Mouse (Mus musculus) lung, embryonic 16.5 days (tissue): ENCODE data around the gene Actr1a. TPM values are rescaled to one million over a fixed set of nuclear protein-coding genes. Genes with fewer than 3 reads are reported as not detected.

ENCODE experiments used
- ATAC-seq: fragments of 200-750 bp; cut with Nextera tagmentation; 2 replicates; pipeline ENCODE4 v1.8.0; 2017; ENCODE audit warnings: low read depth, mild to moderate bottlenecking, moderate library complexity
- H3K27ac ChIP-seq: fragments of 300-500 bp; sonication (generic); 2 replicates; pipeline ENCODE4 v1.5.1; 2014; ENCODE audit warnings: mild to moderate bottlenecking, control low read depth, low read length
- H3K27me3 ChIP-seq: fragments of 300-500 bp; sonication (generic); 2 replicates; pipeline ENCODE4 v1.6.1; 2014; ENCODE audit warnings: low read depth, low read length, mixed read lengths; ENCODE audit not compliant: control insufficient read depth, insufficient read depth
- H3K36me3 ChIP-seq: fragments of 300-500 bp; sonication (generic); 2 replicates; pipeline ENCODE4 v1.6.1; 2014; ENCODE audit warnings: low read length; ENCODE audit not compliant: control insufficient read depth, insufficient read depth
- H3K4me1 ChIP-seq: fragments of 300-500 bp; sonication (generic); replicated peaks from 2 replicates; pipeline ENCODE4 v1.6.1; 2014; ENCODE audit warnings: low read length, mixed read lengths; ENCODE audit not compliant: control insufficient read depth, insufficient read depth
- H3K4me2 ChIP-seq: fragments of 300-500 bp; sonication (generic); 2 replicates; pipeline ENCODE4 v1.6.1; 2014; ENCODE audit warnings: low read depth, low read length, control low read depth
- H3K4me3 ChIP-seq: fragments of 300-500 bp; sonication (generic); 2 replicates; pipeline ENCODE4 v1.5.1; 2014; ENCODE audit warnings: mild to moderate bottlenecking, low read length, control low read depth
- H3K9ac ChIP-seq: fragments of 300-500 bp; sonication (generic); 2 replicates; pipeline ENCODE4 v1.6.1; 2014; ENCODE audit warnings: low read length, control low read depth
- H3K9me3 ChIP-seq: fragments of 300-500 bp; sonication (generic); 2 replicates; pipeline ENCODE4 v1.6.1; 2016; ENCODE audit warnings: low read length; ENCODE audit not compliant: control insufficient read depth
- WGBS: fragments of 180-500 bp; shearing (Covaris S2); extraction: QIAGEN DNeasy Blood & Tissue Kit; methylation state at CpG from one replicate; pipeline ENCODE4 v1.1.7; 2014; 5-methylcytosine and 5-hydroxymethylcytosine counted together
- polyA plus RNA-seq: library from polyadenylated mRNA; unstranded; fragments of >200 nt; fragmentation: Nextera tagmentation; extraction: Ambion mirVana; gene quantifications from 2 replicates; pipeline ENCODE4 v1.2.1, GENCODE M21; 2015

The Actr1a gene
- 132 and 137 TPM in 2 replicates for polyA plus RNA-seq

GRCm38 (mm10) chr19:46395109-46396009 lies at the start of gene Actr1a:
TSS of gene Actr1a (minus strand) at chr19:46395748.
- under 1% methylated on average over 51 of the region's 51 CpGs for WGBS
- H3K36me3 ChIP-seq = peaks cover 3% of the 10 kb centered on the region; the same call in 1 of the 2 replicates
- peak within 1 kb of the TSS; percentile 78 for H3K9ac ChIP-seq
- ATAC-seq = peak; percentile 94
- H3K27ac ChIP-seq = peak within 1 kb of the TSS; percentile 68
- no peaks in the 10 kb centered on the region for H3K27me3 ChIP-seq
- peak within 1 kb of the TSS; percentile 77 for H3K4me3 ChIP-seq
- peak within 1 kb of the TSS; percentile 89 for H3K4me2 ChIP-seq
- H3K9me3 ChIP-seq = no peaks in the 10 kb centered on the region
- peaks cover 40% of the 10 kb centered on the region for H3K4me1 ChIP-seq

GRCm38 (mm10) chr19:46444209-46444608 lies 48.7 kb upstream of the Actr1a start:
- no peak overlapping the region for H3K9ac ChIP-seq
- no peak overlapping the region for H3K4me2 ChIP-seq
- no peak overlapping the region for H3K4me3 ChIP-seq
- H3K27ac ChIP-seq = no peak overlapping the region
- WGBS = 7% methylated on average over 6 of the region's 6 CpGs
- H3K9me3 ChIP-seq = no peaks in the 10 kb centered on the region
- peak; percentile 70 for ATAC-seq
- H3K27me3 ChIP-seq = no peaks in the 10 kb centered on the region
- peaks cover 18% of the 10 kb centered on the region for H3K4me1 ChIP-seq
- H3K36me3 ChIP-seq = no peaks in the 10 kb centered on the region

- 52% methylated on average over 6 of the region's 6 CpGs for whole genome bisulfite sequencing
- Histone ChIP-seq H3K27ac (peak overlapping the region; percentile 1; the same call in 1 of the 2 replicates), H3K4me3 (no peak overlapping the region), H3K9me3 (no peaks in the 10 kb centered on the region), H3K4me2 (no peak overlapping the region), H3K9ac (no peak overlapping the region), H3K4me1 (peaks cover 17% of the 10 kb centered on the region), H3K36me3 (no peaks in the 10 kb centered on the region), H3K27me3 (no peaks in the 10 kb centered on the region)
- ATAC-seq = no peak
These were observed 48.0 kb upstream of the Actr1a start for GRCm38 (mm10) chr19:46443509-46443908.

- no peak overlapping the region for H3K27ac ChIP-seq
These were observed 39.9 kb upstream of the Actr1a start for GRCm38 (mm10) chr19:46435492-46435891.

GRCm38 (mm10) chr19:46434591-46434990 lies 39.0 kb upstream of the Actr1a start:
- Histone ChIP-seq H3K4me3 (no peak overlapping the region), H3K9ac (no peak overlapping the region), H3K27ac (no peak overlapping the region), H3K27me3 (no peaks in the 10 kb centered on the region), H3K36me3 (no peaks in the 10 kb centered on the region; the same call in 1 of the 2 replicates), H3K4me2 (no peak overlapping the region), H3K4me1 (no peaks in the 10 kb centered on the region), H3K9me3 (no peaks in the 10 kb centered on the region)
- ATAC-seq = no peak
- 77% methylated on average over 9 of the region's 9 CpGs for WGBS

More at GRCm38 (mm10) chr19:46435492-46435891, 39.9 kb upstream of the Actr1a start:
- ATAC-seq = no peak
- H3K4me1 ChIP-seq = no peaks in the 10 kb centered on the region
- H3K9me3 ChIP-seq = no peaks in the 10 kb centered on the region
- no peaks in the 10 kb centered on the region for H3K27me3 ChIP-seq
- 17% methylated on average over 7 of the region's 7 CpGs for WGBS
- H3K4me2 ChIP-seq = no peak overlapping the region
- H3K9ac ChIP-seq = no peak overlapping the region
- no peaks in the 10 kb centered on the region; the same call in 1 of the 2 replicates for H3K36me3 ChIP-seq
- H3K4me3 ChIP-seq = no peak overlapping the region

GRCm38 (mm10) chr19:46434148-46434547 lies 38.6 kb upstream of the Actr1a start:
- Histone ChIP-seq H3K27me3 (no peaks in the 10 kb centered on the region), H3K4me1 (no peaks in the 10 kb centered on the region), H3K27ac (no peak overlapping the region), H3K4me3 (no peak overlapping the region), H3K9ac (no peak overlapping the region), H3K36me3 (no peaks in the 10 kb centered on the region; the same call in 1 of the 2 replicates), H3K4me2 (no peak overlapping the region), H3K9me3 (no peaks in the 10 kb centered on the region)
- ATAC-seq = no peak
- WGBS = 57% methylated on average over 9 of the region's 9 CpGs

- no peak overlapping the region for H3K27ac ChIP-seq
- ATAC-seq = no peak
- H3K9ac ChIP-seq = no peak overlapping the region
- H3K4me1 ChIP-seq = no peaks in the 10 kb centered on the region
- H3K4me2 ChIP-seq = no peak overlapping the region
- H3K36me3 ChIP-seq = no peaks in the 10 kb centered on the region; the same call in 1 of the 2 replicates
- no peaks in the 10 kb centered on the region for H3K9me3 ChIP-seq
- WGBS = 65% methylated on average over 7 of the region's 7 CpGs
- no peak overlapping the region for H3K4me3 ChIP-seq
- H3K27me3 ChIP-seq = no peaks in the 10 kb centered on the region
These were observed 38.2 kb upstream of the Actr1a start for GRCm38 (mm10) chr19:46433712-46434111.

GRCm38 (mm10) chr19:46429250-46429649 lies 33.7 kb upstream of the Actr1a start:
- H3K4me1 ChIP-seq = no peaks in the 10 kb centered on the region
- no peak overlapping the region for H3K4me3 ChIP-seq
- H3K9ac ChIP-seq = no peak overlapping the region
- no peak for ATAC-seq
- H3K27ac ChIP-seq = no peak overlapping the region
- no peaks in the 10 kb centered on the region for H3K27me3 ChIP-seq
- no peaks in the 10 kb centered on the region for H3K9me3 ChIP-seq
- H3K4me2 ChIP-seq = no peak overlapping the region
- H3K36me3 ChIP-seq = peaks cover 2% of the 10 kb centered on the region; the same call in 1 of the 2 replicates

- no peaks in the 10 kb centered on the region for H3K9me3 ChIP-seq
- H3K36me3 ChIP-seq = peaks cover 2% of the 10 kb centered on the region; the same call in 1 of the 2 replicates
- H3K27me3 ChIP-seq = no peaks in the 10 kb centered on the region
- H3K9ac ChIP-seq = no peak overlapping the region
- no peak for ATAC-seq
- H3K4me3 ChIP-seq = no peak overlapping the region
- 84% methylated on average over 12 of the region's 12 CpGs for WGBS
- no peak overlapping the region for H3K4me2 ChIP-seq
- no peak overlapping the region for H3K27ac ChIP-seq
- H3K4me1 ChIP-seq = peaks cover 19% of the 10 kb centered on the region
These were observed 30.9 kb upstream of the Actr1a start for GRCm38 (mm10) chr19:46426488-46426887.
